Mouse (Mus musculus) T-helper 2 cell (primary cell): ENCODE measurements around the gene Rora.
"Not testable (repeated sequence)": the region's sequence is repeated elsewhere in the genome, so short reads cannot be mapped to it uniquely, and the experiment has no call there.

ENCODE experiments used
- in situ Hi-C: fragments of 300-600 bp; cut with MboI, MseI; formaldehyde crosslinking; loops from one replicate; pipeline ENCODE4 v1.15.1; 2025; ENCODE audit warnings: high pct_unique_total_duplicates

Gene Rora

DNA sequence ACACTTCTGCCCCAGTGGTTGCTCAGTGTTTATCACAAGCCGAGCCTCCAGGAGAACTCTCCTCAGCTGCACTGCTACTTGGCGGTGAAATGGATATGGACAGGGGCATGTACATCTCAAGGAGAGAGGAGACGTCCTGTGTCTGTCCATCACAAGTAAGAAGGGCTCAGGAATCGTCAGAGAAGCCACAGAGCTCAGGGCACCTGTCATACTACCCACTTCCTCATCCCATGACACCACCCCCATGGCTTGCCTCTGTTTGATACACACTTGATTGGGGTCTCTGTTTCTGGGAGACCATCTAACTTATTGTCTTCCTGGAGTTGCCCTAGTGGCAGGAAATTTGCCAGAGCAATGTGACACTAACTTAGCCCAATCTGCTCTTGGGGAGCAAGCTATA lies 433.3 kb downstream of the Rora start:
- in situ Hi-C loops, result no loop called here

DNA sequence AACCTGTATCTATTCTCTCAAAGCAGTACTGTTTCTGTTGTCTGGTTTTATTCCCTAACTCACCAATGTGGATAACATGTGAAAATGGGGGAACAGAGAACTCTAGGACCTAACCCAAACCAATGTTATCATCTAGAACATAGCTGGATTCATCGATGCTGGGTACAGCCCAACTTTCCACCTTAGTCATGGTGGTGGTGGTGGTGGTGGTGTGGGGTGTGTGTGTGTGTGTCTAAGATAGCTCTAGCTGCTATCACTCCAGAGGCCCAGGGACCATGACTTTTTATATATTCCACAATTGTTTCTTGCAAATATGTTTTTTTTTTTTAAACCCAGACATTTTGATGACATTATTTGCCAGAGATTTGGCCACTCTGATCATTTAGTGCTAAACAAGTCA lies 433.7 kb downstream of the Rora start:
- in situ Hi-C loops, result no loop called here

DNA sequence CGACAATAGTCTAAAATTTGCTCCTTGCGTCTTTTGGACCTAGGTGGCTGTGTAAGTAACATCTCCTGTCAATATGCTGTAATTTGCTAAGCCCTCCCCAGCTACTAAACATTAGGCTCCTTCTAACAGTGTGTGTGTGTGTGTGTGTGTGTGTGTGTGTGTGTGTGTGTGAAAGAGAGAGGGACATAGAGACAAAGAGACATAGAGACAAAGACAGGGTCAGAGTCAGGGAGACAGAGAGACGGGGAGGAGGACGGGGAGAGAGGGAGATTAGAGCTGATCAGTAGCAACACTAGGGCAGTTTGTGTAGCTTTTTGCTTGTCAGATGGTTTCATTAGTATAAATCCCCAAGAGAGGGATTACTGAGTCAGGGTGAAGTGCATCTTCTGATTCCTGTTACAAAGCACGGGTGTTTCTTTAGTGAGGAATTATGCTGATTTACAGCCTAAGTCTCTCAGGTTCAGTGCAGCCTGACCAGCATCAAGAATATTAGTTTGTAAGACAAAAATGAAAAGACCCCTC lies 437.2 kb downstream of the Rora start:
- in situ Hi-C loops, result no loop called here

DNA sequence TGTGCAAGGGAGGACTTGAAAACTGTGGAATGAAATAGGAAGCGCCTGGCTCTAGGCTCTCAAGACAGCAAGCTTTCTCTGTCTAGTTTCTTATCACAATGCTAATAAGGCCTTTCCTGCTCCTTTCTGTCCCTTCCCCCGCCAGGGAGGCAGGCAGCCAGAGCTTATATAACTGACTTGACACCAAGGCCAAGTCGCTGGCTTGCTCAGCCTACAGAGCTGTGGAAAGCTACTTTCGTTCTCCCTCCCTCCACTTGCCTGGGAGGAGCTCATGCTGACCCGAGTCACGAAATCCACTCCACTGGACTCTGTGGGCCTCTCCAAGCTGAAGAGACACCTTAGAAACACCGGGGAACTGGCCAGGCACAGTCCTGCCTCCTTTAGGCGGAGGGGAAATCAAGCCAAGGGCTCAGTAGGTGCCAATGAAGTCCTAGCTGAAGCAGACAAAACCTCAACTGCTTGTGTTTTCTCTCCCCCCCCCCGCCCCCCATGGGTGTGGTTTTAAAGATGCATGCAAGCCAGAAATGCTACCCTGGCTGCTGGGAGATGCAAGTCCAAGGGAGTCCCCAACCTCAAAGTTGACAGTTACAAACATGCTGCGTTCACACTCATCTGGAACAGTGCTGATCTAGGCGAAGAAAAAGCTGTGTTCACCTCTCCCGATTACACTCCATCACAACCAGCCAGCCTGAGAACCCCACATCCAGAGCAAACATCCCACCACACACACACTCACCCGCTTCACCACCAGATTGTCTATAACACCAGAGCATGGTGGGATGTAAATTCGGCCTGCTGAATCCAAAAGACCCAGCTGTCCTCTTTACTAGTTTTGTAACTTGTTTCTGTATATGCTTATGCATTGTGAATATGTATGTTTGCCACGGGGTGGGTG lies 438.8 kb downstream of the Rora start:
- in situ Hi-C loops, result no loop called here

DNA sequence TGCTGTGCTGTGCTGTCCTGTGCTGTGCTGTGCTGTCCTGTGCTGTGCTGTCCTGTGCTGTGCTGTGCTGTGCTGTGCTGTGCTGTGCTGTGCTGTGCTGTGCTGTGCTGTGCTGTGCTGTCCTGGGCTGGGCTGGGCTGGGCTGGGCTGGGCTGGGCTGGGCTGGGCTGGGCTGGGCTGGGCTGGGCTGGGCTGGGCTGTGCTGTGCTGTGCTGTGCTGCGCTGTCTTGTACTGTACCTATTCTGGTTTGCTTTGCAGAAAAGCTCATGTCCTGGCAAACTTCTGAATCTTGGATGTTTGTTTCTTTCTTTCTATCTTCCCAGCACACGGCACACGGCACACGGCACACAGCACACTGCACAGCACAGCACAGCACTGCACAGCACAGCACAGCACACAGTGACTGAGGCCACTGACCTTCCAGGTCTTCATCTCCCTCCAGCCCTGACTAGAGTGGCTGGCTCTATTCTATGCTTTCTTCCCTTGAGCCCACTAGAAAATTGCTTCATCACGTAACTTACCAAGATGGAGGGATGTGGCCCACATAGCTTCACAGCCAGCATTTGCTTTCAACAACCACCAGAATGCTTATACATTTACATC lies 446.7 kb downstream of the Rora start:
- in situ Hi-C loops, result not testable (repeated sequence)

DNA sequence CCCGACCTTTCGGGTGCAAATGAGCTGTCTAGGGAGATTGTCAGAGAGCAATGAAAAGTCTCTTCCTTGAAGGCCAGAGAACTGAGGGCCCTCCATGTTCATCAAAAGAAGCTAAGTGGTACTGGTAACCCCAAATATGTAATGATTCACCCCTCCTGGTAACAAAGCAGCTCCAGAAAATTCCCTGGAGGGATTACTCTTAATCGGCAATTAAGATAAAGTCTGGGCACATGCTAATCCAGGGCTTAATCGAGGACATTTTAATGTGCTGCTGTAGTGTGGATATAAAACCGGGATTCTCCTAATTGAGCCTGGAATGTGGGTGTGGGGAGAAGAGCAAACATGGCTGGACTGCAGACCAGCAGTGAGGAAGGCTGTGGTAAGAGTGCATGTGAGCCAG lies 450.7 kb downstream of the Rora start:
- in situ Hi-C loops, result no loop called here

DNA sequence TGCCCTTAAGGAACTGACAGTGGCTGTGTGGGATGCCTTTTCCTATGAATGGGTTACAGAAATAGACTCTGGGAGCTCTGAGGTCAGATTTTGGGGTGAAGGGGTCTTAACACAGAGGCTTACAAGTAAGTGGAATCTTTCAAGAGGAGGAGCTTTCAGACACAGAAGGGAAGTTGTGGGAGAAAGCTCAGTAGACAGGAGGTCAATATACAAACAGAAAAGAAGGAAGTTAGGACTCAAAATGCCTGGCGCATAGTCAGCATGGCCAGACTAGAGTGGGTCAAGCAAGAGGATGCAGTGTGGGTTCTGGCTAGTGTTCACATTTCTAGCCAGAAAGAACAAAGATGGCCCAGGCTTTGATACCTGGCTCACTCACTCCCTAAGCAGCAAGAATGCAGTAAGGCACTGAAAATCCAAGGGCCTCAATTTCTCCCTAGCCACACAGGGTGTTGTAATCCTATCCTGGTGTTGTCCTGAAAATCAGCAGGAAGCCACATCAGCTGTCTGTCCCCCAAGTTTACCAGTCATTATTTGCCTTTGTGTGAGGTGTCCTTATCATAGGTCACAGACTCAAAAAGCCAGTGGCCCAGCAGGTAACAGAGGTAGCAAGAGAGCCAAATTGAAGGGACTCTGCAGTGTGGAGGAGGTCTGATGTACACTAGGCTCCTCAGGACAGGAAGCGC lies 456.2 kb downstream of the Rora start:
- in situ Hi-C loops, result no loop called here

DNA sequence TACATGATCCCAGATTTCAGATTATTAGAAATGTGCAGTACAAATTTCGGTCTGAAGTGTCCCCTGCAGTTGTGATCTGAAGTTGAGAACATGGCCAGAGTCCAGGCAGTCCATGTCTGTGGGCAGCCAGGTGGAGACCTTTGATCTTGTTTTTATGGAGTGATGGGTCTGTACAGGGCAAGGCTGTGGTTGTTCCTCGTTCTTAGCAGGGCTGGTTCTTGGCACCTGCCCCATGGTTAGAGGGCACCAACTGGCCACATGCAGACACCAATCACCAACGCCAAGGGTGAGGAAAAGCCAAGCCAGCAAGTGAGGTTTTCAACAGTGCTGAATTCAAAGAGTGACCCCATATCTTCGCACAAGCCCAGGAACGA lies 456.7 kb downstream of the Rora start:
- in situ Hi-C loops, result no loop called here

DNA sequence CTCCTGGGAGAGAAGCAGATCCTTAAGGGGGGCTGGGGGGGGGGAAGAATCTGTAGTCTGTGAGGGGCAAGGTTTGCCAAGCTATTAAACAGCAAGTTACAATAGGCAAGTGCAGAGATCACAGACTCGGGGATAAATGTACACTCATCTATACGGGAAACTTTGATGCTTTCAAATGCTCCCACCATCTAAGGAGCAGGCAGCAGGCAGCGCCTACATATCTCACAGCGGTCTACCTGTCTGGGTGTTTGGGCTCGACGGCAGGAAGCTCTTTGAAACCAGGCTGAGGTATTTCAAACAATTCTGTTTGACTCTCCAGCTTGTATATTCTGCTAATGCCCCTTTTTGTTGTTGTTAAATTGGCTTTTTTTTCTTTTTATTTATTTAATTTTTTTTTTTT lies 457.1 kb downstream of the Rora start:
- in situ Hi-C loops, result no loop called here

DNA sequence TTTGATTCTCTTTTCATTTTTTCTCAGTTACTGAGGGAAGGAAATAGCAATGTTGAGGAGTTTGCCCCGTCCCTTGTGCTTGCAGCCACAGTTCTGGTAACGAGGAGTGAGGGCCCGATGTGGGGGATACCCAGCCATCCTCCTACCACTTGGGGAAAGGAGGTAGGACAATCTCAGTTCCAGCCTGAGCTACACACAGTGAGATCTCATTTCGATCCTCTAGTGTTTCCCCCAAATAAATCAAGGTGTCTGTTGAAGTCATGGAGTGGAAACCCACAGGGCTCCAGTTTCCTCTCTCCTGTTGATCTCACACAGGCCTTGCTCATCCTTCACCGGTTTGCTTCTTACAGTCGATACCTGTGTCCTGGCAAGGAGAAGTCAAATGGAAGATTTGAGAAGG lies 458.0 kb downstream of the Rora start:
- in situ Hi-C loops, result no loop called here

DNA sequence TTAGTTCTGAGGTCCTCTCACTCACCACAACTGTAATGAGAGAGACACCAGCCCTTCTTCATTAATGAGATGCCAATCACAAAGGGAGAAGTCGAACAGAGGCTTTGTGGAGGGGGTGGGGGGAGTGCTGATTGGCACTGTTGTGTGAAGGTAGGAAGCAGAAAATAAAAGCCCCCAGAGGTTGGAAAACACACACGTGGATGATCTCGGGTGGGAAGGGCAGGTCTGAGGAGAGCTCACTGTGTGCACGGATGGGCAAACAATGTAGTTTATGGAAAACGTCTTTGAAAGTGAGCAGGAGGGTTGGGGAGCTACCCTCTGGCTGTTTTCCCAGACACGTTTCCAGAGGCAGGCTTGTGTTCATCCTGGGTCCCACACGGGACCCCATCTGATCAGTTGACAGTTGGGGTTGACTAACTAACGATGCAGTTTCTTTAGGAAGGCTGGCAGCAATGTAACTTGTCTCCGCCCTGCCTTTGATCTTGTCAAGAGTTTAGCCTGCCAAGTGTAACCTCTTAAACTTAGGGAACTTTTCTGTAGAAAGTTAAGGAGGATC lies 460.9 kb downstream of the Rora start:
- in situ Hi-C loops, result no loop called here

DNA sequence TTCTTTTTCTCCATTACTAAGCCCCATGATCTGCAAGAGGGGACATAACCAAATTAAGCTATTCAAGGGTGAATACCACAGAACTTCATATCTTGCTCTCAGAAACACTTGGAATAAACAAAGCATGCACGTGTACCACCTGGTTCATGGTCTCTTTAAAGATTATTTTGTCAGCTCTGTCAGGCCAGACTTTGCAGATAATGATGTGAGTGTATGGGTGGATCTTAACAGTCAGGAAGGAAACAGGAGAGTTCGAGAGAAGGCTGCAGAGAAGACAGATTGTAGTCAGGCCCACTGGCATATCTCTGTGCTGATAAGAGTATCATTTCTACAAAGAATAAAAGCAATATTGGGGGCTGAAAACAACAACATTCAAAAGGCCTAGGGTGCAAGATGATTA lies 463.2 kb downstream of the Rora start:
- in situ Hi-C loops, result no loop called here

DNA sequence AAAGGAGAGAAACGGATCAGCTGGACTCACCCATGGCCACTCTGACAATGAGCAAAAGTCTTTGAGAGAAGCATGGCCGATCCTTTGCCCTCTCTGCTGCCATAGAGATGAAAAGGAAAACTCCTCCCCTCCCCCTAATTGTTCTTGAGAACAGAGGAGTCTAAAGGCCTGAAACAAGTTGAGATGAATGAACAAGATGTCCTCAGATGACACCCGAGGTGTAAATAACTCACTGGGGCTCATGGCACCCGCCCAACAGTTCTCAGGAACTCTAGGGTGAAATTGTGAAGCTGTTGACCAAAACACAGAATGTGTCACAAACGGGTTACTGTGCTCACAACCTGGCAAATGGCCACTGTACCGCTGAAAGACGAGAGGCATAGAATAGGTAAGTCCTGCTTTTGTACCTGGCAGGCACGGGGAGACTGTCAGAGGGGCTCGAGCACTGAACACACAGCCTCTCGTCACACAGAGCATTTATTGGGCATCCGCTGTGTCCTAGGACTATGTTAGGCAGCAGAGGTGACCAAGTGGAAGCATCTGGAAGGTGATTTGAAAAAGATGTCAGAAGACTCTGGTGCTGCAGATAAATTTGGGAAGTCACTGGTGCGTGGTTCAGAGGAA lies 467.6 kb downstream of the Rora start:
- in situ Hi-C loops, result no loop called here

DNA sequence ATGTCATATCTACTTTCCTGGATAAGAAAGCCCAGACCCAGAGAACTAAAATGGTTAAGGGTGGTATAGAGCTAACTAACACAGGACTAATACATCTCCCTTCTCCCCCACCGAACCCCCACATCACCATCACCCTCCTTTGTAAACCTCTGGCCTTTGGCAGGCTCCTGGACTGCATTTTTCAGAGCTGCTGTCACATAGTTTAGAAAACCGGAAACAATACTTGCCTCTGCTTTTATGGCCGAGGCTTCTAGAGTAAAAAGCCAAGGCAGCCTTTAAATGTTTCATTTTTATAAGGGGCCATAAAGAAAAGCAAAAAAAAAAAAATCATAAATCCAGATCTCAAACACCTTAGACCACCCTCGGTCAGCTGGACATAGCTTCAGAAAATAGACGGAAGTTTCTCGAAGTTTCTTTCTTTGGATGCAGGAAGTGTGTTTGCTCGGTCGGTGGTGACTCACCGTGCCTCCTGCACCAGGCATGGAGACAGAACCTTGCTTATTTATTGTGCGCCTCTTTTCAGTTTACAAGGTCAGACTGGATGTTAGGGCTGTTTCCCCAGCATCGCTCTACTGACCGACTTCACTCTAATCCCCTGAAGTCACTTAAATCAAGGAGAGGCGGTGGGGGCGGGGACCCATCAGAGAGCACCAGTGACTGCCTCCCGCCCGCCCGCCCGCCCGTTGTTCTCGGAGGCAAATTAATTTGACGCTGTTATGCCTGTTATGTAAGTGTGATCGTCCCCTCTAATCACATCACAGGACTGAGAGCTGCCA lies 471.6 kb downstream of the Rora start:
- in situ Hi-C loops, result no loop called here

DNA sequence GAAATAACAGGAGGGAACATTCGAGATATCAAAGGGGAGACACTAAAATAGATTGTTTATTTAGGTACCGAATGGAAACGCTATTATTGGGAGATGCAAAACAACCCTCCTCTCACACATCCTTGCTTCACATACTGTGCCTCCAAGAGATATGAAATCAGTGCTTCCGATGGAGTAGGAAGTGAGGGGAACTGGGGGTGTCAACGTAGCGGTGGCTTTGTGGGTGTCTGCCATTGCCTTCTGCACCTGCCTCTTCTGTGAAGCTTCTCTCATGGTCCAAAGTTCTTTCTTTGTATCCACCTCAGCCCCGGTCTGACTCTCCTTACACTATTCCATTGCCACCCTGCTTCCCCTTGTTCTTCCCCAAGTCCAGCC lies 472.2 kb downstream of the Rora start:
- in situ Hi-C loops, result no loop called here

DNA sequence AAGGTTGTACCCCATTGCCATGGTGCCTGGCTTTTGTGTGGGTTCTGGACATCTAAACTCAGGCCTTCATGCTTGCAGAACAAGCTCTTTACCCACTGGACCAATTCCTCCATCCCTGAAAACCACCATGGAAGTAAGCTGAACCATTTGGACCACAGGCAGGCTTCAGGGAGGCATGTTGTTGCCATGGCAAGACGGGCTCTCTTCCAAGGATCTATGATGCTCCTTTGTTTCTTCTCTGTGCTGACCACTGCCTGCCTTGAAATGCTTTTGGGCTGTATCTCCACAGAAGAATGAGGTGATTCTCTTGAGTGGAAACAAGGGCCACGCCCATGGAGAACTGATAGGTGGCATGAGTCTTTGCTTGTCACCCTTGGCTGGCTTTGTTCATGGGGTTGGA lies 473.0 kb downstream of the Rora start:
- in situ Hi-C loops, result no loop called here

DNA sequence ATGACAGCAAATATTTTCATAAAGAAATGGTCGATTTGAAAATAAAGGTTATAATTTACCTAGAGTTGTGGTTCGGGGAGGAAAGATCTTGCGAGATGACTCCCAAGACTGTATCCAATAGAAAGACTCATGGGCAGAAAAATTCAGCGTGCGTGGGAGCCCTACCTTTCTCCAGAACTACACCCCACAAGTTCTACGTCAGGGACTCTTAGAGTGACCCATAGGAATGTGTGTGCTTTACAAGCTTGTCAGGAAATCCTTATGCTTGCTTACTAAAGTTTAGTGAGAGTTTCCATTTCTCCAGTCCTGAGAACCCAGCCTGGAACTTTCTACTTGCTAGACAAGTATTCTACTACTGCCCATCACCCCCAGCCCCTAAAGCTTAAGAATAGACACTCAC lies 474.7 kb downstream of the Rora start:
- in situ Hi-C loops, result no loop called here

DNA sequence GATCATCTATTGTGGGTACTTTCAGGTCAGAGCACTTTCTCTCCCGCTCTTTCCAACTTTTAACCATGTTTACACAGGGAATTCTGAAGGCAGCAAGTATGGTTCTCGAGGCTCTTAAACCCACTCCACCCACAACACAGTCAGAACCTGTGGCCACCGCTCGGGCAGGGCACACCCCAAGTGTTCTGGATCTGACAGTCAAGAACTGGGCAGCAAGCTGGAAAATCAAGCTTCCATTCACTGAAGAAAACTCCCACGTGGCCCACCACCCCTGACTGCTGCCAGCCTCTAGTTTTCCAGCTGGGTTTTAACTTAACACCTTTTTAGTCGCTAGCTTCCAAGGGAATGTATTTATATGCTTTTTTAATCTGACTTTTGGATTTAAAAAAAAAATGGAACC lies 479.4 kb downstream of the Rora start:
- in situ Hi-C loops, result no loop called here

DNA sequence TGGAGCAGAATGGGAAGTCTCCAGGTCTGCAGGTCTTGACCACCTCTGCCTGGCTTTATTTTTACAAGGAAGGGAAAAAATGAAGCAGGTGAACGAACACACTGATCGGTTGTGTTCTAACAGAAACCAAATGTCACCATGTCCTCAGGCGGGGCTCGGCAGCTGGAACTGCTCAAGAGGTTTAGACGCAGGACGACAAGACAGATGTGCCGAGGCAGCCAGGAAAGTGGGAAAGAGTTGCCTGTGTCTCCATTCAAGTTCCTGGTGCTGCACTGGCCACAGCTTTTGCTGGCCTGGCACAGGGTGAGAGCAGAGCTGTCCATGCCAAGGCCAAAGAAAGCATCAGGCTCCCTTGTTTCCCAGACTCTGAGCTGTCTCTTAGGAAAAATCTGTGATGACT lies 480.1 kb downstream of the Rora start:
- in situ Hi-C loops, result no loop called here

DNA sequence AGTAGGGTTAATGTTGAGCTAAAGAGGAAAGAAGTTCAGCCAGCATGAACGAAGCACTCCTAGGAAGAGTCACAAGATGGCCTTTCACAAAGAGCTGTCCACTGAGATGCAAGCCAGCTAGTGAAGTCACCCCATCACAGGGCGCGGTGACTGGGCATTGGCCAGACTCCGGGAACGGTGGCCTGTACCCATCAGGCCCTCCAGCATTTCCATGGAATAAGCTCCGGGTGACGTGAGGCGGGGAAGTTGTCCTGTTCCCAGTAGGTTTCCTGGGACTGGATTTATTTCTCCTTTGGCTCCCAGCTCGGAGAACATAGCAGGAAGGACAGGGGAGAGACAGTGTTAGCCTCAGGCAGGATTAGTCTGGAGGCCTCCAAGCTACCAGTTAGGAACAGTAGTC lies 481.0 kb downstream of the Rora start:
- in situ Hi-C loops, result no loop called here

DNA sequence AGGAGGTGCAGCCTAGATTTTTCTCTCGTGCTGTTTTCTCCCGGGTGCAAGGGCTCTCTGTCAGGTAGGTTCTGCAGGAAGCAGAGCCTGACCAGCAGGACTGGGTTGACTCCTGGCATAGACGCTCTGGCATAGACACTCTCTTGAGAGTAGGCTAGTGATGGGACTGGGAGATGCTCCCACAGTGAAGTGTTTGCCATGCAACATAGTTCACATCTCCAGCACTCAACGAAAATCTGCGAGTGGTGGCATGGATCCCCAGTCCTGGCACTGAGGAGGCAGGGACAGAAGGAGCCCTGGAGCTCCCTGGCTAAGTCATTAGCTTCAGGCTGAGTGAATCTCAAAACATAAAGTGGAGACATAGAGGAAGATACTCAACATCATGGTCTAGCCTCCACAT lies 483.2 kb downstream of the Rora start:
- in situ Hi-C loops, result no loop called here
